Mouse (Mus musculus) layer of hippocampus, adult 9-11 months (tissue): ENCODE data around the gene Eloa.
A peak's percentile ranks its signal among the peaks of the same experiment; 100 is the strongest.
"Not testable (repeated sequence)": the region's sequence is repeated elsewhere in the genome, so short reads cannot be mapped to it uniquely, and the experiment has no call there.

ENCODE experiments used
- DNase-seq: peaks from one replicate; pipeline ENCODE4 v3.0.0; 2022

The Eloa gene

GRCm38 (mm10) chr4:136021549-136022047 is at the start of gene Eloa:
Gene Eloa (minus strand): TSS chr4:136021763.
- DNase-seq = peak; percentile 100

- peak; percentile 45 for DNase-seq
These were observed 49.7 kb upstream of the Eloa start for GRCm38 (mm10) chr4:136071178-136071714.

GRCm38 (mm10) chr4:136070592-136070991 is 49.0 kb upstream of the Eloa start:
- DNase-seq = no peak

- peak; percentile 52 for DNase-seq
These were observed 48.4 kb upstream of the Eloa start for GRCm38 (mm10) chr4:136069954-136070353.

GRCm38 (mm10) chr4:136069313-136069712 is 47.8 kb upstream of the Eloa start:
- no peak for DNase-seq

- DNase-seq = no peak
These were observed 41.6 kb upstream of the Eloa start for GRCm38 (mm10) chr4:136063143-136063542.

- not testable (repeated sequence) for DNase-seq
These were observed 38.4 kb upstream of the Eloa start for GRCm38 (mm10) chr4:136059800-136060488.

GRCm38 (mm10) chr4:136057916-136058315 is 36.4 kb upstream of the Eloa start:
- DNase-seq = no peak

- DNase-seq = no peak
These were observed 34.5 kb upstream of the Eloa start for GRCm38 (mm10) chr4:136056030-136056429.

GRCm38 (mm10) chr4:136053843-136054242 is 32.3 kb upstream of the Eloa start:
- DNase-seq = no peak

- peak; percentile 95 for DNase-seq
These were observed 31.7 kb upstream of the Eloa start, which contains the start of gene Rpl11 for GRCm38 (mm10) chr4:136053247-136053596. Gene Rpl11 (minus strand): TSS chr4:136053428.

- DNase-seq = no peak
These were observed 31.1 kb upstream of the Eloa start for GRCm38 (mm10) chr4:136052534-136053246.

GRCm38 (mm10) chr4:136052060-136052459 is 30.5 kb upstream of the Eloa start:
- DNase-seq = no peak

GRCm38 (mm10) chr4:136050226-136050625 is 28.7 kb upstream of the Eloa start:
- no peak for DNase-seq

GRCm38 (mm10) chr4:136048291-136049032 is 26.9 kb upstream of the Eloa start:
- no peak for DNase-seq

- DNase-seq = no peak
These were observed 26.1 kb upstream of the Eloa start for GRCm38 (mm10) chr4:136047626-136048025.

GRCm38 (mm10) chr4:136046888-136047287 is 25.3 kb upstream of the Eloa start:
- no peak for DNase-seq

GRCm38 (mm10) chr4:136045091-136045490 is 23.5 kb upstream of the Eloa start:
- DNase-seq = no peak

- DNase-seq = no peak
These were observed 22.3 kb upstream of the Eloa start for GRCm38 (mm10) chr4:136043784-136044400.

- DNase-seq = no peak
These were observed 13.5 kb upstream of the Eloa start for GRCm38 (mm10) chr4:136035078-136035477.

- DNase-seq = no peak
These were observed 11.7 kb upstream of the Eloa start for GRCm38 (mm10) chr4:136033231-136033630.
